Mouse (Mus musculus): ENCODE measurements around the gene Rpgr. TPM values are rescaled to one million over a fixed set of nuclear protein-coding genes. Genes with fewer than 3 reads are reported as not detected.

The Rpgr gene
- 10 to 100 TPM in 21 of 26 experiments, 1 to 10 TPM in 5; 4.8 to 17.9 (median 12.9) TPM for total RNA-seq (2018; cell fraction: chromatin; rRNA removed)
- 1 to 10 TPM; 1.6 to 3.2 (median 2.3) TPM for total RNA-seq (2018; cell fraction: cytosol; rRNA removed)
- 10 to 100 TPM in 2 of 26 experiments, 1 to 10 TPM in 24; 2.0 to 13.2 (median 7.4) TPM for total RNA-seq (2018; cell fraction: nucleus; rRNA removed)
- polyA plus RNA-seq (2018): 2.0 to 3.0 TPM (median 2.2 TPM) in 3 replicates

GRCm38 (mm10) chrX:10216410-10216949, at the start of gene Rpgr:
Rpgr (minus strand) TSS chrX:10216920.
- no peak within 1 kb of the TSS; the same call in 1 of the 2 replicates for H3K27ac ChIP-seq
- 24% methylated on average over 36 of the region's 47 CpGs for WGBS (ENCODE audit: missing documents)

DNA sequence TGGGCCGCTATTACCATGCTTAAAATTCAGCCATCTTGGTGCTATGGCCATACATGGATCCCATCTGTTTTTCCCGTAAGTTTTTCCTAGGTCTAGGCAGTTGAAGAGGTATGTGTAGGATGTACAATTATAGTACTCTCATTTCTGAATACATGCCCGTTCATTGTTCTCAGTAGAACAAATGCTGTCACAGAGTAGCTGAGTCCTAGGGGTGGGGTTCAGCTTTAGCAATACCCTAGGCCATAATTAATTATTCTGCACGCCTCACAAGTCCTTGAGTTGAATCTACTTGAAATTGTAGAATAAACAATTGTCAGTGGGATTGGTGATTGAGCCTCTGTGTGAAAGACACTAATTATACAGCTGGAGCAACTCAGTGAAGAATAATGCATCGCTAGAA, 41.5 kb upstream of the Rpgr start:
- no peaks in the 10 kb centered on the region for H3K36me3 ChIP-seq (ENCODE audit: inconsistent target)
- 86% methylated on average over 5 of the region's 5 CpGs for WGBS (ENCODE audit: missing documents)
- H3K27ac ChIP-seq: no peak overlapping the region
- no peak overlapping the region for H3K4me3 ChIP-seq (ENCODE audit: inconsistent target)
- no peaks in the 10 kb centered on the region for H3K79me2 ChIP-seq (ENCODE audit: inconsistent target)

More at GRCm38 (mm10) chrX:10216410-10216949, at the start of gene Rpgr:
- no peaks in the 10 kb centered on the region for H3K79me2 ChIP-seq (ENCODE audit: inconsistent target)
- H3K36me3 ChIP-seq (ENCODE audit: inconsistent target): no peaks in the 10 kb centered on the region
- peak within 1 kb of the TSS; percentile 51 for H3K4me3 ChIP-seq (ENCODE audit: inconsistent target)

DNA sequence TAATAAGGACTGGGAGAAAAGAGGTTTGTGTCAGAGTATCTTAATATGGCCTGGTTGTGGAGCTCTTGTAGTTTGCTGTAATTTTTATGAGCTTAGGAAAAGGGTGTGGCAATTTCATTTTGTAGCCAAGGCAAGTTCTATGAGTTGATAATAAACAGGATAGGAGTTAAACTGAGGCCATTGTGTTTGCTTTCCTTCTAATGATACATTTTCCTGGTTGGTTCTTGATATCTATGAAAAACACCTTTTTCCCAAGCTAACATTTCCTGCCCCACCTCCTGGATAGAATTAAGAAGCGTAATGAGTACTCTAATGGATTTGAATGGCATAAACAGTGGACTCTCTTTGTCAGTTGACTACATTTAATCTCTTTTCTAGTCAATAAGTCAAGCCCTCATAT, 41.1 kb upstream of the Rpgr start:
- Histone ChIP-seq H3K4me3 (ENCODE audit: inconsistent target) (no peak overlapping the region), H3K27ac (no peak overlapping the region), H3K36me3 (ENCODE audit: inconsistent target) (no peaks in the 10 kb centered on the region), H3K79me2 (ENCODE audit: inconsistent target) (no peaks in the 10 kb centered on the region)
- no CpG with 5 or more reads among the region's 1 CpGs for WGBS (ENCODE audit: missing documents)

DNA sequence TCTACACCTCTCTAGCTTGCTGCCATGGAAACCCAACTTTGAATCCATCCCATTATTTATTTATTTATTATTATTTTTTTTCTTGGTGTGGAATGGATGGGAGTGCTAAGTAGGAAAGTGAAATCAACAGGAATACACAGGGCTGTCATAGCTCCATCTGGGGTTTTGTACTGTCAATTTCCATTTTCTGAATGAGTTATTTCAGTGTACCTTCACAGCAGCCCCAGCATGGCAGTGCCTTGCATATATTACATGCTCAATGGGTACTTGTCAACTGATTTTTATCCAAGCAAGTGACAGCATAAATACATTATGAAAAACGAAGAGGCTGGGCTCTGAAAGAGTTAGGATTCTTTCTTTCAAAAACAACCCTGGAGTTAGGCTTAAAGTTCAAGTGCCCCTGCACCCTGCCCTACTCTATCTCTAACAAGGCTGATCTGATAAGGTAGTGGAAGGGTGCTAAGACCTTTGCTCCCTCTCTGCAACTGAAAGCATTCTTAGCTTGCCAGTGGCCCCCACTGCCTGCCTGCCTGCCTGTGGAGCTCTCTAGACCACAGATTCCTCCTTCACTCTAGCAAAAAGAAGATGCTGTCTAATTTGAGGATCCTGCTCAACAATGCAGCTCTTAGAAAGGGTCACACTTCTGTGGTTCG, 35.3 kb upstream of the Rpgr start, which contains the start of gene Otc:
Gene Otc (plus strand): TSS at position 454 of the 653 bp plus-strand sequence.
- H3K36me3 ChIP-seq (ENCODE audit: inconsistent target): no peaks in the 10 kb centered on the region
- no peaks in the 10 kb centered on the region for H3K79me2 ChIP-seq (ENCODE audit: inconsistent target)
- no peak within 1 kb of the TSS for H3K4me3 ChIP-seq (ENCODE audit: inconsistent target)
- WGBS (ENCODE audit: missing documents): 67% methylated on average over 1 of the region's 2 CpGs
- H3K27ac ChIP-seq: no peak within 1 kb of the TSS

GRCm38 (mm10) chrX:10251357-10251756, 34.6 kb upstream of the Rpgr start:
- H3K27ac ChIP-seq: no peak overlapping the region
- H3K79me2 ChIP-seq (ENCODE audit: inconsistent target): no peaks in the 10 kb centered on the region
- no peak overlapping the region for H3K4me3 ChIP-seq (ENCODE audit: inconsistent target)
- H3K36me3 ChIP-seq (ENCODE audit: inconsistent target): no peaks in the 10 kb centered on the region

GRCm38 (mm10) chrX:10243916-10244315, 27.2 kb upstream of the Rpgr start:
- Histone ChIP-seq H3K79me2 (ENCODE audit: inconsistent target) (no peaks in the 10 kb centered on the region), H3K27ac (no peak overlapping the region), H3K4me3 (ENCODE audit: inconsistent target) (no peak overlapping the region), H3K36me3 (ENCODE audit: inconsistent target) (no peaks in the 10 kb centered on the region)
- 61% methylated on average over 3 of the region's 3 CpGs for WGBS (ENCODE audit: missing documents)

DNA sequence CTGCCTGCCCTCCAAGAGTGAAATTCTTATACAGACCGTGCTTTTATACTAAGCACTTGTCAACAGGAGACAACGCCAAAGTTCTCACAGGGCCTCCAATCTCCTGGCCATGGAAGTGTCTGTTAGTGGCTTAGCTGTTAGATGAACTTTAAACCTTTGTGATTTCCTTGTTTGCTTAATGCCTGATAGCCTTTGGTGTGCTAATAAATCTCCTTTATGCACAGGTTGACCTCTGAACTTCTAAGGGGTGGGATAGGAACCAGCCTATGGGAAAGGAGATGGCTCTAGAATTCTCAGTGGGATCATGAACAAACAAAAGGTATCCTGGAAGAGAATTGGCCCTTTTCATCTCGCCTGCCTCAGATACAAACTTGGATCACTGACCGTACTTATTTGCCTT, 22.8 kb upstream of the Rpgr start:
- Histone ChIP-seq H3K4me3 (ENCODE audit: inconsistent target) (no peak overlapping the region), H3K36me3 (ENCODE audit: inconsistent target) (no peaks in the 10 kb centered on the region), H3K27ac (no peak overlapping the region), H3K79me2 (ENCODE audit: inconsistent target) (no peaks in the 10 kb centered on the region)
- WGBS (ENCODE audit: missing documents): 93% methylated on average over 4 of the region's 4 CpGs

- H3K36me3 ChIP-seq (ENCODE audit: inconsistent target): no peaks in the 10 kb centered on the region
- 65% methylated on average over 3 of the region's 3 CpGs for WGBS (ENCODE audit: missing documents)
- H3K4me3 ChIP-seq (ENCODE audit: inconsistent target): no peak overlapping the region
- H3K79me2 ChIP-seq (ENCODE audit: inconsistent target): no peaks in the 10 kb centered on the region
- no peak overlapping the region for H3K27ac ChIP-seq
These were observed 17.9 kb upstream of the Rpgr start for GRCm38 (mm10) chrX:10234617-10235016.

DNA sequence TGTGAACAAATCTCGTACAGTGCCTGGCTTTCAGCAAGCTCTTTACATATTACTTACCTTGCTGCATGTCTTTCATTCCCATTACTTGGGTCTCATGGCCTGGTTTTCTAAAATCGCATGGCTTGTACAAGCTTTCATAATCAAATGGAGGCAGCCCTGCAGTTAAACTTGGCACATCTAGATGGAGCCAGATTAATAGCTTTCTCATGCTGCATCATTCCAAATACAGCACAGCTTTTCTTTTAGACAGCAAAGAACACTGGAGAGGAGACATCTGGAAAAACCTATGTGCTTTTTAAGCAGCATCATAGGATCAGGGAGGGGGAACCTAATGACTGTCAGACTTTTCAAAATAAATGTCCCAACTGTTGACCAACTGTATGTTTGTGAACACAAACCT, 16.3 kb upstream of the Rpgr start:
- 67% methylated on average over 2 of the region's 2 CpGs for WGBS (ENCODE audit: missing documents)
- no peak overlapping the region for H3K4me3 ChIP-seq (ENCODE audit: inconsistent target)
- no peaks in the 10 kb centered on the region for H3K79me2 ChIP-seq (ENCODE audit: inconsistent target)
- H3K27ac ChIP-seq: no peak overlapping the region
- no peaks in the 10 kb centered on the region for H3K36me3 ChIP-seq (ENCODE audit: inconsistent target)

GRCm38 (mm10) chrX:10219281-10219680, 2.6 kb upstream of the Rpgr start:
- no peaks in the 10 kb centered on the region for H3K36me3 ChIP-seq (ENCODE audit: inconsistent target)
- WGBS (ENCODE audit: missing documents): 73% methylated on average over 3 of the region's 6 CpGs
- no peak overlapping the region for H3K4me3 ChIP-seq (ENCODE audit: inconsistent target)
- H3K27ac ChIP-seq: no peak overlapping the region
- no peaks in the 10 kb centered on the region for H3K79me2 ChIP-seq (ENCODE audit: inconsistent target)

DNA sequence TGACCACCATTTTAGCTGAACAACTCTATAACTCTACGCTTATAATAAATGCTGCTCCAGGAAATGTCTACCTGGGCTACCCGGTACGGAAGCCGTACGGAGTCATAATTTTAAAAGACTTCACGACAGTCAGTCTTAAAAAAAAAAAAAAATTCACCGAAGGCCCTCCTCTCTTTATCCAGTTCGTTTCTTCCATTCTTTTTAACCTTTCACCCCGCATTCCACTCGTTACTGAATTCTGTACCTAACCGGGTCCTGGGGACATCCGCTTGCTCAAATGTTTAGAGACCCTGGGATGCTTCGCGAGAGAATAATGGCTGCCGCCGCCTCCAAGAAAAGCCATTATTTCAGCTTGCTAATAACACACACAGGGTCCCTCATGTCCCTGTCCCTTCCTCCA, 748 bp downstream of the Rpgr start:
- peak overlapping the region; percentile 51 for H3K4me3 ChIP-seq (ENCODE audit: inconsistent target)

GRCm38 (mm10) chrX:10205937-10206336, 10.8 kb downstream of the Rpgr start:
- Histone ChIP-seq H3K27ac (no peak overlapping the region), H3K36me3 (ENCODE audit: inconsistent target) (no peaks in the 10 kb centered on the region), H3K4me3 (ENCODE audit: inconsistent target) (no peak overlapping the region), H3K79me2 (ENCODE audit: inconsistent target) (no peaks in the 10 kb centered on the region)
- 96% methylated on average over 4 of the region's 5 CpGs for WGBS (ENCODE audit: missing documents)

More for the DNA sequence above, 748 bp downstream of the Rpgr start:
- no peaks in the 10 kb centered on the region for H3K36me3 ChIP-seq (ENCODE audit: inconsistent target)
- 28% methylated on average over 16 of the region's 16 CpGs for WGBS (ENCODE audit: missing documents)
- H3K79me2 ChIP-seq (ENCODE audit: inconsistent target): no peaks in the 10 kb centered on the region
- H3K27ac ChIP-seq: no peak overlapping the region; the same call in 1 of the 2 replicates

DNA sequence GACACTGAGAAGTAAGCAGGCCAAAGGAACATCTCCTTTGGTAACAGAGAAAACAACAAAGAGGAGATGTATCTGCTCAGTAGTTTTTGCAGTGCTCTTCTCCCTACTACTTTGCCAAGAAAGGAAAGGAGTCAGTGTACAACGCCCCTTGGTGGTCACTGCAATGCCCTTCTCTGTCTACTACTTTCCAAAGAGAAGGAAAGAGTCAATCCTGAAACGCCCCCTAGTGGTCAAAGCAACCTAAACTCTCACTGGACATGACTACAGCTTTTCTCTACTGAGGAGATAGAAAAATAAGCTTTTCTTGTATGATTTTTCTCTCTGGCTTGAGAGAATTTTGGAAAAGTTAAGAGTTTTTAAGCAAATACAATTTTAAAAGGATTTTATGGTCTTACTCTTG, 15.4 kb downstream of the Rpgr start:
- Histone ChIP-seq H3K36me3 (ENCODE audit: inconsistent target) (no peaks in the 10 kb centered on the region), H3K27ac (no peak overlapping the region), H3K79me2 (ENCODE audit: inconsistent target) (no peaks in the 10 kb centered on the region), H3K4me3 (ENCODE audit: inconsistent target) (no peak overlapping the region)
- 25% methylated on average over 2 of the region's 2 CpGs for WGBS (ENCODE audit: missing documents)

- no peaks in the 10 kb centered on the region for H3K36me3 ChIP-seq (ENCODE audit: inconsistent target)
- no peak overlapping the region for H3K4me3 ChIP-seq (ENCODE audit: inconsistent target)
- no peaks in the 10 kb centered on the region for H3K79me2 ChIP-seq (ENCODE audit: inconsistent target)
- H3K27ac ChIP-seq: no peak overlapping the region
- WGBS (ENCODE audit: missing documents): 85% methylated on average over 3 of the region's 3 CpGs
These were observed 64.3 kb downstream of the Rpgr start for GRCm38 (mm10) chrX:10152390-10152789.

DNA sequence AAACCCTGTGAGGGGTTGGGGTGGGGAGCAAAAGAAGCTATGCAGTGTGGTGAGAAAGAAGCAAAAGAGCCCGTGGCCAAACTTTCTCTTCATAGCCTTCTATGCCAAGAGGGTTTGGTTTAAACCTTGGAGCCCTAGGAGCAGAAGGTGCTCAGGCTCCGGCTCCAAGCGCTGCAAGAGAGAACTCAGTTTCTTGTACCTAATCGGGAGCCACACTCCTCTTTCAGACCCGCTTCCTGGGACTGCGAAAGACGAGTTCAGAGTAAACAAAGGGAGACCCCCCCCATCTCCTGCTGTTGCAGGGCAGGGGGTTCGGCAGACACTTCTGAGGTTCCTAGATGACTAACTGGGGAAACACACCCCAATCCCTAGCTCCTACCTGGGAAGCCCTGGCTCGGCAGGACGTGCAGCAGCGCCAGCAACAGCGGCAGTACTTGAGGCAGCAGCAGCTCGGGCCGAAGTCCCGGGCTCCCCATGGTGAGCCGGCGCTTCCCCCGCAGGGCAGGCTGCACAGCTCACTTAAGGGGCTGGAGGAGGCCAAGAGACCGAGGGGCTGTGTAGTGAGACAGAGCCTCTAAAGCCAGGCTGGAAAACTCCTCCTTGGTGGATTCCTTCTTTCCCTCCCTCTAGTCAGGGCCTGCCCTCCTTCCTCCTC, 99.5 kb downstream of the Rpgr start, which contains the start of gene Srpx:
Gene Srpx (minus strand): TSS at position 645 of the 655 bp plus-strand sequence.
- Histone ChIP-seq H3K79me2 (ENCODE audit: inconsistent target) (no peaks in the 10 kb centered on the region), H3K4me3 (ENCODE audit: inconsistent target) (no peak within 1 kb of the TSS), H3K27ac (no peak within 1 kb of the TSS), H3K36me3 (ENCODE audit: inconsistent target) (no peaks in the 10 kb centered on the region)
- 26% methylated on average over 19 of the region's 19 CpGs for WGBS (ENCODE audit: missing documents)
